Mouse (Mus musculus) erythroid progenitor cell, adult 5-6 weeks (primary cell): ENCODE measurements around the gene Ndufaf2. TPM values are rescaled to one million over a fixed set of nuclear protein-coding genes. Genes with fewer than 3 reads are reported as not detected.

ENCODE experiments used
- ATAC-seq: replicated peaks from 2 replicates; pipeline ENCODE4 v1.8.0; 2016; ENCODE audit warnings: moderate number of reproducible peaks, mild to moderate bottlenecking, moderate TSS enrichment, inconsistent platforms; ENCODE audit not compliant: poor library complexity, low FRiP score, severe bottlenecking
- total RNA-seq, 2 experiments: library from RNA; stranded (forward) in 1 of 2; stranded (reverse) in 1 of 2; fragments of 150-400 nt in 1 of 2; fragments of 186-747, 209-891 nt in 1 of 2; gene quantifications; 2 replicates each; pipeline versions ENCODE4 v1.2.3 to v1.2.4; 2015 to 2017; ENCODE audit warnings: low replicate concordance in 2 of 2

Ndufaf2 gene
- total RNA-seq, 2 experiments from 2014 or later, result 8.9 to 12.6 TPM

GRCm38 (mm10) chr13:107976886-107977656 is 181.4 kb downstream of the Ndufaf2 start:
- ATAC-seq, result no peak

- ATAC-seq, result no peak
Observed at GRCm38 (mm10) chr13:107972451-107972850, 186.0 kb downstream of the Ndufaf2 start.

GRCm38 (mm10) chr13:107971868-107972267 is 186.6 kb downstream of the Ndufaf2 start:
- ATAC-seq, result no peak

GRCm38 (mm10) chr13:107970422-107971142 is 187.8 kb downstream of the Ndufaf2 start:
- ATAC-seq, result no peak

GRCm38 (mm10) chr13:107969961-107970391 is 188.4 kb downstream of the Ndufaf2 start:
- no peak for ATAC-seq

- ATAC-seq, result no peak
Observed at GRCm38 (mm10) chr13:107964616-107965015, 193.8 kb downstream of the Ndufaf2 start.

GRCm38 (mm10) chr13:107963471-107963870 is 195.0 kb downstream of the Ndufaf2 start:
- ATAC-seq, result no peak

- no peak for ATAC-seq
Observed at GRCm38 (mm10) chr13:107962741-107963140, 195.7 kb downstream of the Ndufaf2 start.

GRCm38 (mm10) chr13:107961972-107962371 is 196.5 kb downstream of the Ndufaf2 start:
- no peak for ATAC-seq

GRCm38 (mm10) chr13:107961501-107961900 is 196.9 kb downstream of the Ndufaf2 start:
- no peak for ATAC-seq

- ATAC-seq, result no peak
Observed at GRCm38 (mm10) chr13:107960549-107960948, 197.9 kb downstream of the Ndufaf2 start.

- ATAC-seq, result no peak
Observed at GRCm38 (mm10) chr13:107959891-107960290, 198.5 kb downstream of the Ndufaf2 start.

GRCm38 (mm10) chr13:107956246-107956645 is 202.2 kb downstream of the Ndufaf2 start:
- no peak for ATAC-seq

- ATAC-seq, result no peak
Observed at GRCm38 (mm10) chr13:107955327-107956110, 202.9 kb downstream of the Ndufaf2 start.

GRCm38 (mm10) chr13:107954445-107955261 is 203.8 kb downstream of the Ndufaf2 start:
- ATAC-seq, result no peak

- ATAC-seq, result no peak
Observed at GRCm38 (mm10) chr13:107954100-107954444, 204.4 kb downstream of the Ndufaf2 start.
